Mouse (Mus musculus) stomach, embryonic 14.5 days (tissue): ENCODE data around the gene Manba. TPM values are rescaled to one million over a fixed set of nuclear protein-coding genes. Genes with fewer than 3 reads are reported as not detected.
"Not testable (repeated sequence)": the region's sequence is repeated elsewhere in the genome, so short reads cannot be mapped to it uniquely, and the experiment has no call there.

Source experiments
- ATAC-seq: fragments of 200-750 bp; cut with Nextera tagmentation; 2 replicates; pipeline ENCODE4 v1.8.0; 2017; ENCODE audit warnings: low read depth, moderate TSS enrichment; ENCODE audit not compliant: insufficient number of reproducible peaks, insufficient read depth, low FRiP score
- H3K27ac ChIP-seq: fragments of 300-500 bp; sonication (generic); 2 replicates; pipeline ENCODE4 v1.5.1; 2014; ENCODE audit warnings: mild to moderate bottlenecking, low read length, moderate library complexity, mixed read lengths
- H3K27me3 ChIP-seq: fragments of 300-500 bp; sonication (generic); 2 replicates; pipeline ENCODE4 v1.6.1; 2014; ENCODE audit warnings: low read length, control low read depth, mixed read lengths; ENCODE audit not compliant: control insufficient read depth, insufficient read depth
- H3K36me3 ChIP-seq: fragments of 300-500 bp; sonication (generic); 2 replicates; pipeline ENCODE4 v1.6.1; 2014; ENCODE audit warnings: mild to moderate bottlenecking, control low read depth, low read length, moderate library complexity, mixed read lengths; ENCODE audit not compliant: control insufficient read depth, insufficient read depth
- H3K4me1 ChIP-seq: fragments of 300-500 bp; sonication (generic); 2 replicates; pipeline ENCODE4 v1.6.1; 2014; ENCODE audit warnings: low read length, control low read depth, mixed read lengths; ENCODE audit not compliant: control insufficient read depth, insufficient read depth
- H3K4me2 ChIP-seq: fragments of 300-500 bp; sonication (generic); replicated peaks from 2 replicates; pipeline ENCODE4 v1.6.1; 2014; ENCODE audit warnings: low read depth, low read length, control low read depth
- H3K4me3 ChIP-seq: fragments of 300-500 bp; sonication (generic); 2 replicates; pipeline ENCODE4 v1.5.1; 2014; ENCODE audit warnings: low read depth, low read length, control low read depth
- H3K9ac ChIP-seq: fragments of 300-500 bp; sonication (generic); replicated peaks from 2 replicates; pipeline ENCODE4 v1.6.1; 2014; ENCODE audit warnings: low read depth, mild to moderate bottlenecking, control low read depth, low read length, moderate library complexity, mixed read lengths
- H3K9me3 ChIP-seq: fragments of 300-500 bp; sonication (generic); 2 replicates; pipeline ENCODE4 v1.6.1; 2016; ENCODE audit warnings: low read depth, low read length, control low read depth; ENCODE audit not compliant: control insufficient read depth
- WGBS: fragments of 180-500 bp; shearing (Covaris S2); extraction: QIAGEN DNeasy Blood & Tissue Kit; methylation state at CpG from one replicate; pipeline ENCODE4 v1.1.7; 2014; 5-methylcytosine and 5-hydroxymethylcytosine counted together
- polyA plus RNA-seq: library from polyadenylated mRNA; unstranded; fragments of >200 nt; fragmentation: Nextera tagmentation; extraction: Ambion mirVana; gene quantifications from 2 replicates; pipeline ENCODE4 v1.2.1, GENCODE M21; 2014

Manba gene
- polyA plus RNA-seq, 1 experiment from 2014 or later: 14.6 TPM

DNA sequence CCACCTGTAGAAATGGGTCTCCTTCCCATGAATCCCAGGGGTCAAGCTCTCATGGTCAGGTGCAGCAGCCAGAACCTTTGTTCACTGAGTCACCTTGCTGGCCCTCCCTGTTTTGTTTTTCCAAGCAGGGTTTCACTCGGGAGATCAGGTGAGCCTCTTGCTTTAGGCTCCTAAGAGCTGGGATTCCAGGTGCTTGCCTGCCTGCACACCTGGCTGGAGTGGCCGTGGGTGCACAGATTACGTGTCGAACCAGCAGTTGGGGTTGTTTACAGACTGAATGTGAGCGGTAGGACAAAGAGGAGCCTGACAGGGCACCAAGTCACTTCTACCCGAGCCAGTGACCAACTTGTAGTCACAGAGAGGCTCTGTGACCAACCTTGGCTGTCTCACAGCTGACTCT, 5.7 kb downstream of the Manba start:
- no peak for ATAC-seq
- Histone ChIP-seq H3K27ac (no peak overlapping the region), H3K27me3 (no peaks in the 10 kb centered on the region), H3K36me3 (no peaks in the 10 kb centered on the region), H3K9ac (no peak overlapping the region), H3K4me2 (no peak overlapping the region), H3K9me3 (no peaks in the 10 kb centered on the region), H3K4me1 (no peaks in the 10 kb centered on the region), H3K4me3 (no peak overlapping the region)
- WGBS: 81% methylated on average over 6 of the region's 6 CpGs

- not testable (repeated sequence) for H3K27ac ChIP-seq, H3K4me2 ChIP-seq, H3K4me3 ChIP-seq, H3K9ac ChIP-seq, ATAC-seq, H3K36me3 ChIP-seq, H3K4me1 ChIP-seq, H3K27me3 ChIP-seq, H3K9me3 ChIP-seq
- 79% methylated on average over 7 of the region's 7 CpGs for WGBS
Measured at GRCm38 (mm10) chr3:135493320-135493719, 7.9 kb downstream of the Manba start.

DNA sequence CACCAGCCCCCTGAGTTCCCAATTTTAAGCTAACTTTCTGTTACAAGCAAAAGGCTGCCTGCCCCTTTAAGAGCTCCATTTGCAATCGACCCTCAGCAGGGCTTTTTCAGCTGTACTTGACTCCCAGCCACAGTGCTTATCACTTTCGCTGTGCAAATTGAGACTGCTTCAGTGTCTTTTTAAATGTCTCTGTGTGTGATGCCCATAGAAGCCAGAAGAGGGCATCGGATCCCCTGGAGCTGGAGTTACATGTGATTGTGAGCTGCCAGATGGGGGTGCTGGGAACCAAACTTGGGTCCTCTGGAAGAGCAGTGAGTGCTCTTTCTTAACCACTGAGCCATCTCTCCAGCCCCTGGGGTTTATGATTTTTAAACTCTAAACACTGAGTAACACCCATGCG, 12.5 kb downstream of the Manba start:
- H3K4me3 ChIP-seq, H3K4me1 ChIP-seq, H3K4me2 ChIP-seq, H3K36me3 ChIP-seq, H3K27me3 ChIP-seq, ATAC-seq, H3K27ac ChIP-seq, H3K9me3 ChIP-seq, H3K9ac ChIP-seq: not testable (repeated sequence)
- 85% methylated on average over 4 of the region's 4 CpGs for WGBS

- H3K4me3 ChIP-seq: no peak overlapping the region
- no peaks in the 10 kb centered on the region for H3K9me3 ChIP-seq
- H3K27ac ChIP-seq: no peak overlapping the region
- ATAC-seq: no peak
- H3K36me3 ChIP-seq: no peaks in the 10 kb centered on the region
- H3K4me1 ChIP-seq: no peaks in the 10 kb centered on the region
- H3K27me3 ChIP-seq: no peaks in the 10 kb centered on the region
- no peak overlapping the region for H3K4me2 ChIP-seq
- WGBS: 75% methylated on average over 5 of the region's 5 CpGs
- no peak overlapping the region for H3K9ac ChIP-seq
Measured at GRCm38 (mm10) chr3:135498891-135499290, 13.5 kb downstream of the Manba start.

DNA sequence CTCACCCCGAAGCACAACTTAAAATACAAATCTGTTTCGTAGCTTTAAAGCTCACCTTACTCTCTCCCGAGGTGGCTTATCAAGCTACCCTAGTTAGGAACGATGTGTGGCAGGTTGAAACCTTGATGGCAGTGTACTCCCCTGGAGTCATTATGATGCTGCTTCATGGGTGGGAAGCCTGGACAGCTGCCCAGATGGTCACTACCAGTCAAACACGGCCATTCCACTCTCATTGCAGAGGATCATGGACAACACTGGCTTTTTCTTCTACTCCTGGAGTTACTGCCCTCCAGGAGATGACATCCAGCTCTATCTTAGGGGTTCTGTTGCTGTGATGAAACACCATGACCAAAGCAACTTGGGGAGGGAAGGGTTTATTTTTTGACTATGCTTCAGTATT, 17.7 kb downstream of the Manba start:
- no peak for ATAC-seq
- Histone ChIP-seq H3K4me3 (no peak overlapping the region), H3K27me3 (no peaks in the 10 kb centered on the region), H3K27ac (no peak overlapping the region), H3K36me3 (no peaks in the 10 kb centered on the region), H3K9me3 (no peaks in the 10 kb centered on the region), H3K4me2 (no peak overlapping the region), H3K9ac (no peak overlapping the region), H3K4me1 (no peaks in the 10 kb centered on the region)
- 82% methylated on average over 5 of the region's 5 CpGs for WGBS

GRCm38 (mm10) chr3:135505369-135505909, 20.0 kb downstream of the Manba start:
- no peak for ATAC-seq
- H3K4me2 ChIP-seq: no peak overlapping the region
- H3K9me3 ChIP-seq: no peaks in the 10 kb centered on the region
- H3K4me1 ChIP-seq: no peaks in the 10 kb centered on the region
- no peak overlapping the region for H3K27ac ChIP-seq
- H3K4me3 ChIP-seq: no peak overlapping the region
- 64% methylated on average over 10 of the region's 10 CpGs for WGBS
- H3K27me3 ChIP-seq: no peaks in the 10 kb centered on the region
- H3K36me3 ChIP-seq: no peaks in the 10 kb centered on the region
- no peak overlapping the region for H3K9ac ChIP-seq

- Histone ChIP-seq H3K4me2 (no peak overlapping the region), H3K4me1 (no peaks in the 10 kb centered on the region), H3K9ac (no peak overlapping the region), H3K36me3 (no peaks in the 10 kb centered on the region), H3K27me3 (no peaks in the 10 kb centered on the region), H3K27ac (no peak overlapping the region), H3K9me3 (no peaks in the 10 kb centered on the region), H3K4me3 (no peak overlapping the region)
- WGBS: 77% methylated on average over 13 of the region's 13 CpGs
- ATAC-seq: no peak
Measured at GRCm38 (mm10) chr3:135505916-135506482, 20.6 kb downstream of the Manba start.

DNA sequence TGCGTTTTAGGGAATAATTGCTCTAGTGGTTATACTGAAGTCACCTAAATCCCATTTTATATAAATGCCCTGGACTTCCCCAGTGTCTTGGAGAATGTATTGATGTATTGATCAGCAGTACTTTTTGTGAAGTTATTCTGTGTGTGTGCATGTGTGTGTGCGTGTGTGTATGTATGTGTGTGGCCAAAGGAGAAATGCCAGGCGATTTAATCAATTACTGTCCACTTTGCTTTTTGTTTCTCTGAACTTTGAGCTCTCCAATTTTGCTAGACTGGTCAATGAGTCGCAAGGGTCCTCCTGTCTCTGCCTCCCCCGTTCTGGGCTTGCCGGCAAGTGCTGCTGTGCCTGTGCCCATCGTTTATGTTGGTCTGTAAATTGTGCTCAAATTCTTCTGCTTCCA, 22.1 kb downstream of the Manba start:
- H3K27ac ChIP-seq: no peak overlapping the region
- H3K27me3 ChIP-seq: no peaks in the 10 kb centered on the region
- no peak for ATAC-seq
- no peak overlapping the region for H3K4me3 ChIP-seq
- H3K9me3 ChIP-seq: no peaks in the 10 kb centered on the region
- H3K4me1 ChIP-seq: no peaks in the 10 kb centered on the region
- no peaks in the 10 kb centered on the region for H3K36me3 ChIP-seq
- 69% methylated on average over 7 of the region's 7 CpGs for WGBS
- no peak overlapping the region for H3K4me2 ChIP-seq
- H3K9ac ChIP-seq: no peak overlapping the region

DNA sequence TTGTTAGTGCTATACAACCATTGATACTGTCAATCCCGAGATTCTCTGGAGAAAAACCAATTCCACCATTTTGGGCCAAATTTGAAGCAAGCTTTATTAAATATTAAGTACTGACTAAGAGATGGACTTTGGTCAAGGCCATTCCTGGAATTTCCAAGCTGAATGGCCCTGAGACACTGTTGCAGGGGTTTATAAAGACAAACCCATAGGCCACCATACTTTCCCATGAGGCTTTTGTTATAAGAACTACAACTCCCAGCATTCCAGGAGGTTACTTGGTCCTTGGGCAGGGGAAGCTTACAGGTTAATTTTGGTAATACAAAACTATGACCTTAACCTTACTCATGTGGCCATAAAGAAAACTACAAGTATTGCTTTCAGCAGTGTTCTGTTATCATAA, 22.8 kb downstream of the Manba start:
- H3K4me3 ChIP-seq: no peak overlapping the region
- no peaks in the 10 kb centered on the region for H3K4me1 ChIP-seq
- no peaks in the 10 kb centered on the region for H3K27me3 ChIP-seq
- no peaks in the 10 kb centered on the region for H3K9me3 ChIP-seq
- no peak overlapping the region for H3K27ac ChIP-seq
- no peaks in the 10 kb centered on the region for H3K36me3 ChIP-seq
- no peak overlapping the region for H3K4me2 ChIP-seq
- no peak for ATAC-seq
- no peak overlapping the region for H3K9ac ChIP-seq
- WGBS: 84% methylated on average over 1 of the region's 1 CpGs
